Mouse (Mus musculus) myocyte (in vitro differentiated cells): ENCODE measurements around the gene C1qtnf7.

Experiments used
- MYOD1 ChIP-seq, 3 experiments: IDR thresholded peaks; one replicate each; pipeline ENCODE4 v1.6.1; 2011; ENCODE audit warnings: control low read depth in 2 of 3, low read depth in 2 of 3, mild to moderate bottlenecking in 2 of 3, moderate library complexity in 1 of 3; ENCODE audit not compliant: insufficient read length in 2 of 3, control insufficient read depth in 1 of 3
- POLR2A ChIP-seq: IDR thresholded peaks from one replicate; pipeline ENCODE4 v1.6.1; 2011; ENCODE audit warnings: low read depth, mild to moderate bottlenecking, control low read depth, moderate library complexity; ENCODE audit not compliant: insufficient read length
- REST ChIP-seq: IDR thresholded peaks from one replicate; pipeline ENCODE4 v1.6.1; 2011; ENCODE audit warnings: mild to moderate bottlenecking, control low read depth, moderate library complexity; ENCODE audit not compliant: insufficient read depth, insufficient read length
- TCF12 ChIP-seq: IDR thresholded peaks from one replicate; pipeline ENCODE4 v1.6.1; 2011; ENCODE audit warnings: mild to moderate bottlenecking, control low read depth; ENCODE audit not compliant: poor library complexity, insufficient read depth, severe bottlenecking

GRCm38 (mm10) chr5:43538322-43539167, 23.2 kb downstream of the C1qtnf7 start:
- TF ChIP-seq TCF12 (no peak), REST (no peak), MYOD1 (IDR thresholded peaks at IDR 0.05; ENCODE audit: control insufficient read depth in 1 of 3, insufficient read length in 2 of 3, low read depth in 2 of 3) (no peak), POLR2A (no peak)
